Mouse (Mus musculus) limb, embryonic 14.5 days (tissue): ENCODE results near the gene Mcu. TPM values are rescaled to one million over a fixed set of nuclear protein-coding genes. Genes with fewer than 3 reads are reported as not detected.
A peak's percentile ranks its signal among the peaks of the same experiment; 100 is the strongest.

Source experiments
- ATAC-seq: fragments of 200-750 bp; cut with Nextera tagmentation; 2 replicates; pipeline ENCODE4 v1.8.0; 2017; ENCODE audit warnings: low read depth, moderate number of reproducible peaks, moderate TSS enrichment; ENCODE audit not compliant: low FRiP score
- DNase-seq: peaks from one replicate; pipeline ENCODE4 v3.0.0-alpha.2; 2015; ENCODE audit warnings: low spot score
- H3K27ac ChIP-seq: fragments of 300-500 bp; sonication (generic); replicated peaks from 2 replicates; pipeline ENCODE4 v1.5.1; 2014; ENCODE audit warnings: low read depth, mild to moderate bottlenecking, low read length, moderate library complexity, mixed read lengths
- H3K27me3 ChIP-seq: fragments of 300-500 bp; sonication (generic); 2 replicates; pipeline ENCODE4 v1.6.1; 2014; ENCODE audit warnings: low read length, mixed read lengths; ENCODE audit not compliant: control insufficient read depth, insufficient read depth
- H3K36me3 ChIP-seq: fragments of 300-500 bp; sonication (generic); 2 replicates; pipeline ENCODE4 v1.6.1; 2014; ENCODE audit warnings: mild to moderate bottlenecking, low read length, moderate library complexity, mixed read lengths; ENCODE audit not compliant: control insufficient read depth, insufficient read depth
- H3K4me1 ChIP-seq: fragments of 300-500 bp; sonication (generic); 2 replicates; pipeline ENCODE4 v1.6.1; 2014; ENCODE audit warnings: antibody characterized with exemption, low read length, mixed read lengths; ENCODE audit not compliant: control insufficient read depth, insufficient read depth
- H3K4me2 ChIP-seq: fragments of 300-500 bp; sonication (generic); replicated peaks from 2 replicates; pipeline ENCODE4 v1.6.1; 2014; ENCODE audit warnings: low read depth, mild to moderate bottlenecking, low read length, moderate library complexity; ENCODE audit not compliant: severe bottlenecking
- H3K4me3 ChIP-seq: fragments of 300-500 bp; sonication (generic); replicated peaks from 2 replicates; pipeline ENCODE4 v1.5.1; 2014; ENCODE audit warnings: low read length
- H3K9ac ChIP-seq: fragments of 300-500 bp; sonication (generic); 2 replicates; pipeline ENCODE4 v1.6.1; 2014; ENCODE audit warnings: mild to moderate bottlenecking, low read depth, low read length, moderate library complexity; ENCODE audit not compliant: severe bottlenecking
- H3K9me3 ChIP-seq: fragments of 300-500 bp; sonication (generic); 2 replicates; pipeline ENCODE4 v1.6.1; 2016; ENCODE audit warnings: low read length; ENCODE audit not compliant: control insufficient read depth
- POLR2A ChIP-seq: fragments of 200-500 bp; IDR thresholded peaks from 2 replicates; pipeline ENCODE4 v1.8.0; 2012; ENCODE audit warnings: inconsistent platforms, mild to moderate bottlenecking, moderate library complexity, borderline replicate concordance; ENCODE audit not compliant: insufficient read depth, insufficient read length; ENCODE audit errors: extremely low read depth
- WGBS: fragments of 180-500 bp; shearing (Covaris S2); extraction: QIAGEN DNeasy Blood & Tissue Kit; methylation state at CpG from one replicate; pipeline ENCODE4 v1.1.7; 2014; 5-methylcytosine and 5-hydroxymethylcytosine counted together
- polyA plus RNA-seq, 2 experiments: library from polyadenylated mRNA; depleted of rRNA in 1 of 2; stranded (reverse) in 1 of 2; unstranded in 1 of 2; fragments of >200 nt; fragmentation: Nextera tagmentation in 1 of 2; extraction: Ambion mirVana in 1 of 2; gene quantifications; 2 replicates each; pipeline versions ENCODE4 v1.2.1 to v1.2.3; 2012 to 2014

Gene Mcu
- polyA plus RNA-seq (2012; rRNA removed) = 34.5 and 37.1 TPM in 2 replicates
- polyA plus RNA-seq (2014; fragmentation: Nextera tagmentation; extraction: Ambion mirVana) = 54.2 and 56.7 TPM in 2 replicates

DNA sequence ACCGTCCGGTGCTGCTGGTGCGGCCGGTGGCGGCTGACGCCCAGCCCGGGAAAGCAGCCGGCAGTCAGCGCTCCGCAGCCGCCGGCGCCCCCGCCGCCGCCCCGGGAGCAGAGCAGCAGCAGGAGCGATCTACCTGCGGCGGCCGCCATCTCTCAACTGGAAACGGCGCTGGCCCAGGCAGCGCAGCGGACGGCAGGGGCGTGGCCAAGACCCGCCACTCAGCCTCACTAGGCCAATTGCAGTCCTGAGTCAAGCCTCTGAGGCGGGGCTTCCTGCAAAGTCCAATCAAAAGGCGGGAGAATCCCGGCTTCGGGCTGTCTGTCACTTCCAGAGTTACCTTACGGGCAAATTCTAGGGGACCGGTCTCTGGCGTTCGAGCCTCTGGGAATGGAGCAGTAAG, at the start of gene Mcu:
Gene Mcu, minus strand, starts transcription at position 171 of the 400 bp plus-strand sequence.
- peak within 1 kb of the TSS; percentile 86 for H3K27ac ChIP-seq
- peak within 1 kb of the TSS; percentile 92 for H3K4me3 ChIP-seq
- no peaks in the 10 kb centered on the region for H3K27me3 ChIP-seq
- peak within 1 kb of the TSS; percentile 84 for H3K4me2 ChIP-seq
- peak within 1 kb of the TSS; percentile 94 for H3K9ac ChIP-seq
- ATAC-seq (peak; percentile 99), DNase-seq (peak; percentile 97)
- no peaks in the 10 kb centered on the region for H3K9me3 ChIP-seq
- peaks cover 24% of the 10 kb centered on the region for H3K4me1 ChIP-seq
- TF ChIP-seq POLR2A = 0 out of 2 replicates have a peak, but pooled peaks have one; percentile 42
- under 1% methylated on average over 34 of the region's 36 CpGs for WGBS
- H3K36me3 ChIP-seq = no peaks in the 10 kb centered on the region

DNA sequence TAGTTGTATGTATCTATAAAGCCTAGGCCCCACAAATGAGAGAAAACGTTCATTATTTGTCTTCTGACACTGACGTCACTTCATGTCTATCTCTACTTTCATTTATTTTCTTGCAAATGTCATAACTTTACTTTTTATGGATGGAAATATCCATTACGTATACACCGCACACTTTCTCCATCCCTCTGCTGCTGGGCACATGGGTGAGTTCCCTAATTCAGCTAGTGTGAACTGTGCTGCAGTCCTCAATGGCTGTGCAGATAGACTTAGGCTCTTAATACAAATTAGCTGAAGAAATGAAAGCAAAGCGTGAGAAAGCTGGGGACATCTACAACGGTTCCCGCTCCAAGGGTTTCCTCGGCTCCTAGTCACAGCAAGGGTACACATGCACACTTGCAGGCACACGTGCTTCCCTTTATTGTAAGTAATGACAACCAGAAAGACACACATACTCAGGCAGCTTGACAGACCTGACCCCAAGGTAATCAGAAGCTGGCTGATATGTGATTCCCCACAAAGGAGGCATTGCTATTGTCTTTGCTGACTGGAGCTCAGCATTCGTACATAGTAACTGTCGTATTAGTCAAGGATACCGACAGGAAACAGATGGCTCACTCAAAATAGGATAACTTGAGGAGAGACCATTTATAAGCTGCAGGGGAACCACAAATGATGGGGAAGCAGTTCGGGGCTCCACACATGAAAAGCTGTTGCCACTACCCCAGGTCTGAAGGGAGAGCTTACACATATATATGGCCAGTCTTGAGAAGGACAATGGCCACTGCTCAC, 49.2 kb upstream of the Mcu start:
- TF ChIP-seq POLR2A = no peak
- Histone ChIP-seq H3K27ac (no peak overlapping the region), H3K4me1 (peaks cover 21% of the 10 kb centered on the region), H3K9ac (no peak overlapping the region), H3K9me3 (no peaks in the 10 kb centered on the region), H3K36me3 (no peaks in the 10 kb centered on the region), H3K4me3 (no peak overlapping the region), H3K27me3 (no peaks in the 10 kb centered on the region), H3K4me2 (no peak overlapping the region)
- WGBS = 58% methylated on average over 13 of the region's 13 CpGs
- DNase-seq (no peak), ATAC-seq (0 out of 2 replicates have a peak, but pooled peaks have one; percentile 13)

DNA sequence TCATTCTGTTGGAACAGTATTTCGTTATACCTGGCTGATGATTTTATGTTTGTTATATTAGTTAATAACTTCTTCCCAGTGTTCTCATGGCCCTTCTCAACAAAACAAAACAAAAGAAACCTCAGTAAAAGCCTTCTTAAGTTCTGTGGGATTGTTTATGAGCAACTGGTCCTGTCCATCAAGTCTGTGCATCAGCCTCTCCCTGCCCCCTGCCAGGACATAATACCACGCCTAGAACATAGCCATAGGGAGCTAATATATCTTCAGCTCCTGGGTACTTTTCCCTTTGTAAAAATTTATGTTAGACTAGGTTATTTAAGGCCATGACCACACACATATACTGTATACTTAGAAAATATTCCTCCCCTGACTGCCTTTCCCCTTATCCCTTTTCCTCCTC, 48.3 kb upstream of the Mcu start:
- no peak for TF ChIP-seq POLR2A
- Histone ChIP-seq H3K27me3 (no peaks in the 10 kb centered on the region), H3K4me2 (no peak overlapping the region), H3K36me3 (no peaks in the 10 kb centered on the region), H3K9ac (no peak overlapping the region), H3K4me1 (peaks cover 19% of the 10 kb centered on the region), H3K4me3 (no peak overlapping the region), H3K27ac (no peak overlapping the region), H3K9me3 (peaks cover 3% of the 10 kb centered on the region; the same call in 1 of the 2 replicates)
- DNase-seq = peak; percentile 24
- 50% methylated on average over 2 of the region's 2 CpGs for WGBS
- ATAC-seq = peak; percentile 37; the same call in 1 of the 2 replicates

DNA sequence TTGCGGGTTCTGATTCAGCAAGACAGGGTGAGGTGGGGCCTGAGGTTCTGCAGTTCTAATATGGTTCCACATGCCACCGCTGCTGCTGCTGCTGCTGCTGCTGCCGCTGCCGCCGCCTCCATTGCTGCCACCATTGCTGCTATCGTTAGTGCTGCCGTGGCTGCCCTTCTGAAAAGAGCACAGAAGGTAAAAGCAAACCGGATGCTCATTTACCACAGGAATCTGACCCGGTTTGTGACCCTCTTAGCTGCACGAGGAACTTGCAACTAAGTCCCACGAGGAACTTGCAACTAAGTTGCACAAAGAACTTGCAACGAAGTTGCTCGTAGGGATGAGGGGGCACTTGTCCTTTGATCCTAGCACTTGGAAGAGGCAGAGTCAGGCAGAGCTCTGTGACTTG, 40.3 kb upstream of the Mcu start:
- Histone ChIP-seq H3K4me3 (no peak overlapping the region), H3K9ac (no peak overlapping the region), H3K36me3 (no peaks in the 10 kb centered on the region), H3K4me2 (no peak overlapping the region), H3K27ac (no peak overlapping the region), H3K27me3 (no peaks in the 10 kb centered on the region), H3K9me3 (peaks cover 3% of the 10 kb centered on the region; the same call in 1 of the 2 replicates), H3K4me1 (no peaks in the 10 kb centered on the region)
- DNase-seq (no peak), ATAC-seq (no peak)
- TF ChIP-seq POLR2A = no peak
- 77% methylated on average over 13 of the region's 13 CpGs for WGBS

DNA sequence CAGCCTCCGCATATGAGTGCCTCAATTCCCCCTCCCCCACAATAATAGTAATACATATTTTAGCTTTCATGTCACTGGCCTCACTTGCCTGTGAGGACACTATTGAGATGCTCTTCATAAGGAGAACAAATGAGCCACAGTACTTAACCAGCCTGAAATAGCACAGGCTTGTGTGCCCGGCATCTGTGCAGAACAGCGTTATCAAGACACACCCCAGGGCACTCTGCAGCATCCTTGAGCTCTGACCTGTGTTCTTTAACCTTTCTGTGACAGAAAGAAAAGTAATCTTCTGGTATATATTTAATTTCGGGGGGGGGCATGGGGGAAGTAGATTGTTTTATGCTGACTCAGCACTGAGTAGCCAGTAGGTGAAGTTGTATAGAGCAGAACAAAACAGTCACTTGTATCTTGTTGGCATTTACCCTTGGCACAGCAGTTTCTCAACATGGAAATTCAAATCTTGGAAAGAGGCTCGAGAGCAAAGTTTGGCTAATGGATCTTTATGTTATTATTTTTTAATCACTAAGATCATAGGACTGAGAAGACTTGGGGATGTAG, 30.4 kb upstream of the Mcu start:
- H3K9me3 ChIP-seq = no peaks in the 10 kb centered on the region; the same call in 1 of the 2 replicates
- H3K27ac ChIP-seq = no peak overlapping the region
- H3K4me3 ChIP-seq = no peak overlapping the region
- H3K4me2 ChIP-seq = no peak overlapping the region
- H3K9ac ChIP-seq = no peak overlapping the region
- ATAC-seq (no peak), DNase-seq (no peak)
- WGBS = 83% methylated on average over 5 of the region's 5 CpGs
- TF ChIP-seq POLR2A = no peak
- no peaks in the 10 kb centered on the region for H3K27me3 ChIP-seq
- no peaks in the 10 kb centered on the region for H3K36me3 ChIP-seq
- H3K4me1 ChIP-seq = no peaks in the 10 kb centered on the region
